Mouse (Mus musculus) heart, embryonic 10.5 days (tissue): ENCODE data around the gene Malrd1. TPM values are rescaled to one million over a fixed set of nuclear protein-coding genes. Genes with fewer than 3 reads are reported as not detected.

Source experiments
- DNase-seq: peaks from one replicate; pipeline ENCODE4 v3.0.0-alpha.2; 2017; ENCODE audit warnings: low spot score
- H3K27ac ChIP-seq: fragments of 300-500 bp; sonication (generic); 2 replicates; pipeline ENCODE4 v1.5.1; 2016; ENCODE audit warnings: mild to moderate bottlenecking
- H3K27me3 ChIP-seq: fragments of 300-500 bp; sonication (generic); 2 replicates; pipeline ENCODE4 v1.6.1; 2016; ENCODE audit warnings: mild to moderate bottlenecking; ENCODE audit not compliant: poor library complexity, insufficient read depth, severe bottlenecking
- H3K36me3 ChIP-seq: fragments of 300-500 bp; sonication (generic); 2 replicates; pipeline ENCODE4 v1.6.1; 2016; ENCODE audit warnings: mild to moderate bottlenecking, moderate library complexity
- H3K4me1 ChIP-seq: fragments of 300-500 bp; sonication (generic); 2 replicates; pipeline ENCODE4 v1.6.1; 2016; ENCODE audit warnings: mild to moderate bottlenecking
- H3K4me3 ChIP-seq: fragments of 300-500 bp; sonication (generic); 2 replicates; pipeline ENCODE4 v1.5.1; 2016; ENCODE audit warnings: mild to moderate bottlenecking, moderate library complexity
- H3K9me3 ChIP-seq: fragments of 300-500 bp; sonication (generic); 2 replicates; pipeline ENCODE4 v1.6.1; 2016; ENCODE audit warnings: mild to moderate bottlenecking, moderate library complexity
- WGBS: fragments of 180-500 bp; shearing (Covaris S2); methylation state at CpG from one replicate; pipeline ENCODE4 v1.1.7; 2016; 5-methylcytosine and 5-hydroxymethylcytosine counted together
- polyA plus RNA-seq: library from polyadenylated mRNA; unstranded; fragments of >200 nt; fragmentation: Nextera tagmentation; extraction: Ambion mirVana; gene quantifications from 2 replicates; pipeline ENCODE4 v1.2.1, GENCODE M21; 2016

Malrd1 gene
- polyA plus RNA-seq, 1 experiment from 2014 or later: not detected

GRCm38 (mm10) chr2:16248861-16249260, 722.6 kb downstream of the Malrd1 start:
- WGBS: 53% methylated on average over 3 of the region's 3 CpGs
- H3K4me1 ChIP-seq: no peaks in the 10 kb centered on the region
- no peak for DNase-seq
- H3K27me3 ChIP-seq: no peaks in the 10 kb centered on the region
- H3K4me3 ChIP-seq: no peak overlapping the region
- no peaks in the 10 kb centered on the region for H3K9me3 ChIP-seq
- no peak overlapping the region for H3K27ac ChIP-seq
- H3K36me3 ChIP-seq: no peaks in the 10 kb centered on the region

GRCm38 (mm10) chr2:16252274-16252673, 726.0 kb downstream of the Malrd1 start:
- H3K27me3 ChIP-seq: no peaks in the 10 kb centered on the region

More at GRCm38 (mm10) chr2:16252274-16252673, 726.0 kb downstream of the Malrd1 start:
- WGBS: 62% methylated on average over 1 of the region's 1 CpGs
- DNase-seq: no peak
- Histone ChIP-seq H3K9me3 (no peaks in the 10 kb centered on the region), H3K4me1 (no peaks in the 10 kb centered on the region), H3K36me3 (no peaks in the 10 kb centered on the region), H3K4me3 (no peak overlapping the region), H3K27ac (no peak overlapping the region)
